Mouse (Mus musculus) stomach, embryonic 14.5 days (tissue): ENCODE measurements around the gene Astl. TPM values are rescaled to one million over a fixed set of nuclear protein-coding genes. Genes with fewer than 3 reads are reported as not detected.

Experiments used
- ATAC-seq: fragments of 200-750 bp; cut with Nextera tagmentation; 2 replicates; pipeline ENCODE4 v1.8.0; 2017; ENCODE audit warnings: low read depth, moderate TSS enrichment; ENCODE audit not compliant: insufficient number of reproducible peaks, insufficient read depth, low FRiP score
- H3K27ac ChIP-seq: fragments of 300-500 bp; sonication (generic); 2 replicates; pipeline ENCODE4 v1.5.1; 2014; ENCODE audit warnings: mild to moderate bottlenecking, low read length, moderate library complexity, mixed read lengths
- H3K27me3 ChIP-seq: fragments of 300-500 bp; sonication (generic); 2 replicates; pipeline ENCODE4 v1.6.1; 2014; ENCODE audit warnings: low read length, control low read depth, mixed read lengths; ENCODE audit not compliant: control insufficient read depth, insufficient read depth
- H3K36me3 ChIP-seq: fragments of 300-500 bp; sonication (generic); 2 replicates; pipeline ENCODE4 v1.6.1; 2014; ENCODE audit warnings: mild to moderate bottlenecking, control low read depth, low read length, moderate library complexity, mixed read lengths; ENCODE audit not compliant: control insufficient read depth, insufficient read depth
- H3K4me1 ChIP-seq: fragments of 300-500 bp; sonication (generic); 2 replicates; pipeline ENCODE4 v1.6.1; 2014; ENCODE audit warnings: low read length, control low read depth, mixed read lengths; ENCODE audit not compliant: control insufficient read depth, insufficient read depth
- H3K4me2 ChIP-seq: fragments of 300-500 bp; sonication (generic); replicated peaks from 2 replicates; pipeline ENCODE4 v1.6.1; 2014; ENCODE audit warnings: low read depth, low read length, control low read depth
- H3K4me3 ChIP-seq: fragments of 300-500 bp; sonication (generic); 2 replicates; pipeline ENCODE4 v1.5.1; 2014; ENCODE audit warnings: low read depth, low read length, control low read depth
- H3K9ac ChIP-seq: fragments of 300-500 bp; sonication (generic); replicated peaks from 2 replicates; pipeline ENCODE4 v1.6.1; 2014; ENCODE audit warnings: low read depth, mild to moderate bottlenecking, control low read depth, low read length, moderate library complexity, mixed read lengths
- H3K9me3 ChIP-seq: fragments of 300-500 bp; sonication (generic); 2 replicates; pipeline ENCODE4 v1.6.1; 2016; ENCODE audit warnings: low read depth, low read length, control low read depth; ENCODE audit not compliant: control insufficient read depth
- WGBS: fragments of 180-500 bp; shearing (Covaris S2); extraction: QIAGEN DNeasy Blood & Tissue Kit; methylation state at CpG from one replicate; pipeline ENCODE4 v1.1.7; 2014; 5-methylcytosine and 5-hydroxymethylcytosine counted together
- polyA plus RNA-seq: library from polyadenylated mRNA; unstranded; fragments of >200 nt; fragmentation: Nextera tagmentation; extraction: Ambion mirVana; gene quantifications from 2 replicates; pipeline ENCODE4 v1.2.1, GENCODE M21; 2014

Gene Astl
- polyA plus RNA-seq, 1 experiment from 2014 or later: not detected

- no peak overlapping the region for H3K9ac ChIP-seq
- H3K27ac ChIP-seq: no peak overlapping the region
- H3K4me1 ChIP-seq: no peaks in the 10 kb centered on the region
- no peak for ATAC-seq
- no peaks in the 10 kb centered on the region for H3K27me3 ChIP-seq
- no peak overlapping the region for H3K4me3 ChIP-seq
- H3K9me3 ChIP-seq: no peaks in the 10 kb centered on the region
- WGBS: 53% methylated on average over 3 of the region's 3 CpGs
- H3K36me3 ChIP-seq: no peaks in the 10 kb centered on the region
- H3K4me2 ChIP-seq: no peak overlapping the region
Measured at GRCm38 (mm10) chr2:127390352-127390751, 51.9 kb downstream of the Astl start.

- Histone ChIP-seq H3K9me3 (no peaks in the 10 kb centered on the region), H3K4me3 (no peak overlapping the region), H3K36me3 (no peaks in the 10 kb centered on the region), H3K27me3 (no peaks in the 10 kb centered on the region), H3K27ac (no peak overlapping the region), H3K4me2 (no peak overlapping the region), H3K9ac (no peak overlapping the region), H3K4me1 (no peaks in the 10 kb centered on the region)
- WGBS: 48% methylated on average over 4 of the region's 4 CpGs
- ATAC-seq: no peak
Measured at GRCm38 (mm10) chr2:127390846-127391245, 52.4 kb downstream of the Astl start.

GRCm38 (mm10) chr2:127391323-127391722 lies 52.9 kb downstream of the Astl start:
- no peaks in the 10 kb centered on the region for H3K27me3 ChIP-seq
- no peak overlapping the region for H3K27ac ChIP-seq
- 65% methylated on average over 3 of the region's 3 CpGs for WGBS
- ATAC-seq: no peak
- H3K36me3 ChIP-seq: no peaks in the 10 kb centered on the region
- no peak overlapping the region for H3K4me3 ChIP-seq
- no peaks in the 10 kb centered on the region for H3K4me1 ChIP-seq
- H3K9me3 ChIP-seq: no peaks in the 10 kb centered on the region
- no peak overlapping the region for H3K9ac ChIP-seq
- no peak overlapping the region for H3K4me2 ChIP-seq

GRCm38 (mm10) chr2:127394606-127395161 lies 56.2 kb downstream of the Astl start:
- no peak overlapping the region for H3K9ac ChIP-seq
- no peaks in the 10 kb centered on the region for H3K9me3 ChIP-seq
- no peak overlapping the region for H3K4me3 ChIP-seq
- ATAC-seq: 0 out of 2 replicates have a peak, but pooled peaks have one; percentile 68
- WGBS: 74% methylated on average over 5 of the region's 5 CpGs
- no peaks in the 10 kb centered on the region for H3K4me1 ChIP-seq
- H3K36me3 ChIP-seq: no peaks in the 10 kb centered on the region
- H3K4me2 ChIP-seq: no peak overlapping the region
- H3K27me3 ChIP-seq: no peaks in the 10 kb centered on the region
- H3K27ac ChIP-seq: no peak overlapping the region

GRCm38 (mm10) chr2:127398738-127399137 lies 60.3 kb downstream of the Astl start:
- Histone ChIP-seq H3K4me2 (no peak overlapping the region), H3K27me3 (no peaks in the 10 kb centered on the region), H3K36me3 (no peaks in the 10 kb centered on the region), H3K9ac (no peak overlapping the region), H3K9me3 (no peaks in the 10 kb centered on the region), H3K27ac (no peak overlapping the region), H3K4me1 (no peaks in the 10 kb centered on the region), H3K4me3 (no peak overlapping the region)
- 77% methylated on average over 7 of the region's 7 CpGs for WGBS
- ATAC-seq: no peak

Other genes with a start within 250 kb of the Astl start
- 81.4 and 84.8 TPM in 2 replicates for gene Ncaph, start 204.7 kb upstream of the Astl start, polyA plus RNA-seq
- gene Itpripl1, start 195.2 kb upstream of the Astl start, polyA plus RNA-seq: 29.5 and 30.0 TPM in 2 replicates
- gene 1810024B03Rik, start 130.4 kb upstream of the Astl start, polyA plus RNA-seq: 2.4 and 3.1 TPM in 2 replicates
- gene Snrnp200, start 130.3 kb upstream of the Astl start, polyA plus RNA-seq: 72.5 and 79.5 TPM in 2 replicates
- gene Ciao1, start 90.8 kb upstream of the Astl start, polyA plus RNA-seq: 56.1 and 57.1 TPM in 2 replicates
- 21.1 TPM in 2 replicates for gene Tmem127, start 90.7 kb upstream of the Astl start, polyA plus RNA-seq
- gene Stard7, start 68.4 kb upstream of the Astl start, polyA plus RNA-seq: 72.7 and 77.0 TPM in 2 replicates
- 3.2 and 3.8 TPM in 2 replicates for gene Dusp2, start 2.5 kb upstream of the Astl start, polyA plus RNA-seq
- 0.64 and 0.98 TPM in 2 replicates for gene Adra2b, start 24.6 kb downstream of the Astl start, polyA plus RNA-seq
- not detected in 2 replicates for gene Gpat2, start 86.6 kb downstream of the Astl start, polyA plus RNA-seq
- 31.6 and 35.7 TPM in 2 replicates for gene Fahd2a, start 105.9 kb downstream of the Astl start, polyA plus RNA-seq
- 6.3 and 6.9 TPM in 2 replicates for gene Kcnip3, start 183.5 kb downstream of the Astl start, polyA plus RNA-seq
- gene Prom2, start 202.8 kb downstream of the Astl start, polyA plus RNA-seq: 12.1 and 14.1 TPM in 2 replicates
- gene Zfp661, start 248.5 kb downstream of the Astl start, polyA plus RNA-seq: 3.8 and 5.0 TPM in 2 replicates
- gene Mrps5, start 248.6 kb downstream of the Astl start, polyA plus RNA-seq: 125 and 132 TPM in 2 replicates